In the genomic region with DNA sequence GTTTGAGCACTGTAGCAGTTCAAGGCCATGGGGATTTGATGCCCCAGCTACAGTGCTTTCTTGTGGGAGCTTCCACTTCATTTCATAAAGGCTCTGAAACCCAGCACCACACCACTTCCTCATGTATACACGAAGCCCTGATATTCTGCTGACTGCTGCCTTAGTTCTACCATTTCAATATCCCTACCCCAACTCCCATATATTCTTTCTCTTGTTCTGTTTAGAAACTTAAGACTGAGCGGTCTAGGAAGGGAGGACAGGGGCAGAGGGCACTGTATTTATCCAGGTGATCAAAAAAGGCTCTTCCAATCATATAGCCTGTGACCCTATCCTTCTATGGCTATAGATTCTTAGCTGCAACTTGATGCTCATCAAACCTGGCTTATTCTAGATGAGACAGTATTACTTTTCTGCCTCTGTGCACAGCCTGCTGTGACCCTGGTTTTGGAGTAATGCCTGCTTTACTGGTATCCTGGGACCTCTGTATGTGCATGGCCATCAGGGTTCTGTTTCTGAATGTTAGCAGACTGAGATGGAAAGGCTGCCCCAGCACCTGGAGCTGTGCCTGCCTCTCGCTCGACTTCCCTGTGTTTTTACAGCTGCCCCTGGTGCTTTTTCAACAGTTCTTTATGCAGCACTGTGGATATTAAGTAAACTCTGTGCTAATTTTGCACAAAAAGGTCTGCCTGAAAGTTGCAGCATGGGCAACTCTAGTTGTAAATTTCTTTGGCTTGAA, we compare ENCODE assay signal across 16 mouse cellular contexts. TPM values are rescaled to one million over a fixed set of nuclear protein-coding genes. Genes with fewer than 3 reads are reported as not detected.
DNase-seq lines count a peak whose midpoint lies in the region; ATAC-seq and TF ChIP-seq lines count a peak whose summit lies in the region.
"Had no signal": no experiment of that assay in that cellular context is flagged by ENCODE, and none has a peak within 500 bp of the region (broad histone marks: within the 10 kb centered on the region; RNA-seq: fewer than 3 reads in every experiment).

No protein-coding gene starts in this region.

- WGBS in forebrain, embryonic 11.5 days = 72% methylated on average over 4 of the region's 4 CpGs
- 70% methylated on average over 4 of the region's 4 CpGs for WGBS in forebrain, postnatal 0 days
- WGBS in limb, embryonic 13.5 days = 31% methylated on average over 4 of the region's 4 CpGs

- no peaks in the 10 kb centered on the region for H3K27me3 ChIP-seq in forebrain, embryonic 11.5 days (ENCODE audit: control insufficient read depth, insufficient read depth, low read length)
- H3K27me3 ChIP-seq in forebrain, postnatal 0 days (ENCODE audit: insufficient read depth, low read length) = no peaks in the 10 kb centered on the region
- no peaks in the 10 kb centered on the region for H3K27me3 ChIP-seq in limb, embryonic 13.5 days
- H3K27me3 ChIP-seq: midbrain, embryonic 13.5 days; neural tube, embryonic 12.5 days had no signal

- no peaks in the 10 kb centered on the region for H3K9me3 ChIP-seq in forebrain, embryonic 11.5 days (ENCODE audit: control insufficient read depth, low read length)
- no peaks in the 10 kb centered on the region for H3K9me3 ChIP-seq in forebrain, postnatal 0 days (ENCODE audit: low read length)
- no peaks in the 10 kb centered on the region for H3K9me3 ChIP-seq in limb, embryonic 13.5 days
- H3K9me3 ChIP-seq: midbrain, embryonic 13.5 days; neural tube, embryonic 12.5 days had no signal

- no peak overlapping the region for H3K27ac ChIP-seq in forebrain, embryonic 11.5 days (ENCODE audit: low read depth, low read length)
- H3K27ac ChIP-seq in forebrain, postnatal 0 days (ENCODE audit: low read depth, low read length) = no peak overlapping the region
- H3K27ac ChIP-seq in limb, embryonic 13.5 days = peak overlapping the region; percentile 84
- H3K27ac ChIP-seq: liver, embryonic 14.5 days; midbrain, embryonic 13.5 days; neural tube, embryonic 12.5 days had no signal

- H3K4me3 ChIP-seq in forebrain, embryonic 11.5 days (ENCODE audit: low read depth, low read length) = no peak overlapping the region
- H3K4me3 ChIP-seq in forebrain, postnatal 0 days (ENCODE audit: low read depth, low read length) = no peak overlapping the region
- H3K4me3 ChIP-seq in limb, embryonic 13.5 days = no peak overlapping the region
- H3K4me3 ChIP-seq: erythroblast, embryonic 14.5 days; midbrain, embryonic 13.5 days; neural tube, embryonic 12.5 days had no signal

- no peak for ATAC-seq in forebrain, embryonic 11.5 days (replicated peaks; ENCODE audit: low FRiP score)
- ATAC-seq in forebrain, postnatal 0 days = no peak
- ATAC-seq in limb, embryonic 13.5 days (ENCODE audit: low FRiP score, low read depth) = peak; percentile 91
- ATAC-seq: midbrain, embryonic 13.5 days had no signal

- H3K4me2 ChIP-seq in forebrain, embryonic 11.5 days (ENCODE audit: low read depth, low read length, severe bottlenecking) = no peak overlapping the region
- H3K4me2 ChIP-seq in forebrain, postnatal 0 days (ENCODE audit: low read depth) = no peak overlapping the region
- H3K4me2 ChIP-seq in limb, embryonic 13.5 days (replicated peaks) = peak overlapping the region; percentile 28; the same call in 1 of the 2 replicates
- H3K4me2 ChIP-seq: midbrain, embryonic 13.5 days; neural tube, embryonic 12.5 days had no signal

- peak; percentile 51 for DNase-seq in forebrain, embryonic 11.5 days (ENCODE audit: low spot score)
- no peak for DNase-seq in forebrain, postnatal 0 days
- peak; percentile 44 for DNase-seq in embryo, embryonic 10.5 days (ENCODE audit: low spot score)
- DNase-seq in forelimb bud, embryonic 11.5 days (ENCODE audit: low read depth, low spot score) = peak; percentile 21
- DNase-seq in layer of hippocampus, postnatal 25 days (ENCODE audit: extremely low spot score in 1 of 2, low spot score in 1 of 2) = no peak
- DNase-seq in yolk sac, embryonic 10.5 days (ENCODE audit: low spot score) = no peak
- no peak for DNase-seq in adrenal gland, adult 2 months
- DNase-seq: adrenal gland, adult 8-10 months; cerebellum, adult 9-11 months; lung, postnatal 14 days had no signal

- H3K9ac ChIP-seq in forebrain, embryonic 11.5 days (ENCODE audit: low read length) = no peak overlapping the region
- H3K9ac ChIP-seq in forebrain, postnatal 0 days = no peak overlapping the region
- H3K9ac ChIP-seq in limb, embryonic 13.5 days = no peak overlapping the region
- H3K9ac ChIP-seq: liver, embryonic 14.5 days; midbrain, embryonic 13.5 days; neural tube, embryonic 12.5 days had no signal

- no peak for TF ChIP-seq CTCF in forebrain, postnatal 0 days (IDR thresholded peaks at IDR 0.05; ENCODE audit: low read depth)

- H3K36me3 ChIP-seq in forebrain, embryonic 11.5 days (ENCODE audit: control insufficient read depth, insufficient read depth, low read length) = no peaks in the 10 kb centered on the region
- no peaks in the 10 kb centered on the region for H3K36me3 ChIP-seq in forebrain, postnatal 0 days (ENCODE audit: insufficient read depth)
- H3K36me3 ChIP-seq in limb, embryonic 13.5 days = no peaks in the 10 kb centered on the region
- H3K36me3 ChIP-seq: midbrain, embryonic 13.5 days; neural tube, embryonic 12.5 days had no signal

- no peaks in the 10 kb centered on the region for H3K4me1 ChIP-seq in forebrain, embryonic 11.5 days (replicated peaks; ENCODE audit: control insufficient read depth, insufficient read depth, low read length)
- H3K4me1 ChIP-seq in forebrain, postnatal 0 days (ENCODE audit: insufficient read depth) = no peaks in the 10 kb centered on the region
- H3K4me1 ChIP-seq in limb, embryonic 13.5 days = peaks cover 24% of the 10 kb centered on the region
- H3K4me1 ChIP-seq: midbrain, embryonic 13.5 days had no signal

RNA-seq across cellular contexts. Expression of a gene that starts 33.5 kb away (rescaled TPM):
- polyA plus RNA-seq in forebrain, embryonic 11.5 days (2014; fragmentation: Nextera tagmentation; extraction: Ambion mirVana) = 2.1 and 2.4 TPM in 2 replicates
- total RNA-seq in forebrain, postnatal 0 days (2014; rRNA removed) = 4.0 and 5.4 TPM in 2 replicates
- polyA plus RNA-seq in forebrain, postnatal 0 days (2015; fragmentation: Nextera tagmentation; extraction: Ambion mirVana) = 0.34 and 0.58 TPM in 2 replicates
- 4.8 and 4.9 TPM in 2 replicates for polyA plus RNA-seq in limb, embryonic 13.5 days (2015; fragmentation: Nextera tagmentation; extraction: Ambion mirVana)
- total RNA-seq in layer of hippocampus, postnatal 25 days (2021) = under 1 TPM; 0.85 to 0.86 TPM
- 1 to 10 TPM; 3.8 to 4.0 TPM for total RNA-seq in adrenal gland, adult 2 months (2021)
- 0.40 and 0.48 TPM in 2 replicates for polyA plus RNA-seq in adrenal gland, adult 2 months (2012; rRNA removed)
- total RNA-seq: granulocyte monocyte progenitor cell, adult 5-6 weeks had no signal

Comparison
In these comparisons a context has a peak if more than half of its experiments do, and no peak if none do; other contexts are left out.
1. DNase-seq: peak in forebrain, embryonic 11.5 days (single experiment), embryo, embryonic 10.5 days (single experiment) and forelimb bud, embryonic 11.5 days (single experiment); none in forebrain, postnatal 0 days (single experiment), layer of hippocampus, postnatal 25 days (0 of 2), yolk sac, embryonic 10.5 days (single experiment) and adrenal gland, adult 2 months (single experiment).